In the genomic region with DNA sequence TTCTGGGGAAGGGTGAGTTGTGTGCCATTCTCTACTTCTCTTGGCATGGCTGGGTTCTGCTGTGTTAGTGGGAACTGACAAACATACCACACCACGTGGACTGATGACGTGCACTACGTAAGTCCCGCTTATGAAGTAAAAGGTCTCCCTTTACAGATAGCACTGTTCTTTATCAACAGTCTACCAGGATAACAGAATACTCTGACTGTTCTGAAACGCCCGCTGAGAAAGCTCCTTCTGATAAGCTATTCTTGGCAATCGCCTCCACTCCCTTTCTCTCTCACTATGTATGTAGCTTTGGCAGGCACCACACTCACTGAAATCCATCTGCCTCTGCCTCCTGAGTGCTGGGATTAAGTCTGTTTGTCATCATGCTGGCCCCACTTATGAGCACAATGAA, we compare ENCODE assay signal across 11 mouse cellular contexts. TPM values are rescaled to one million over a fixed set of nuclear protein-coding genes. Genes with fewer than 3 reads are reported as not detected.
DNase-seq lines count a peak whose midpoint lies in the region; ATAC-seq and TF ChIP-seq lines count a peak whose summit lies in the region.
"Had no signal": no experiment of that assay in that cellular context is flagged by ENCODE, and none has a peak within 500 bp of the region (broad histone marks: within the 10 kb centered on the region; RNA-seq: fewer than 3 reads in every experiment).

No protein-coding gene starts in this region.

- H3K4me1 ChIP-seq in embryonic facial prominence, embryonic 14.5 days (ENCODE audit: control insufficient read depth, insufficient read depth, low read length) = no peaks in the 10 kb centered on the region
- H3K4me1 ChIP-seq in embryonic facial prominence, embryonic 10.5 days = no peaks in the 10 kb centered on the region
- peaks cover 17 to 22% of the 10 kb centered on the region in 2 experiments for H3K4me1 ChIP-seq in MEL (ENCODE audit: control insufficient read depth in 1 of 2, insufficient read depth in 2 of 2, low read length in 2 of 2)
- peaks cover 12% of the 10 kb centered on the region for H3K4me1 ChIP-seq in intestine, embryonic 16.5 days (ENCODE audit: control insufficient read depth, insufficient read depth, low read length)
- H3K4me1 ChIP-seq in liver, embryonic 14.5 days (replicated peaks; ENCODE audit: control insufficient read depth in 2 of 2, insufficient read depth in 2 of 2, low read length in 1 of 2) = peaks cover 2 to 12% of the 10 kb centered on the region in 2 experiments; a peak in 3 of 4 replicates

- no peak overlapping the region for H3K4me3 ChIP-seq in embryonic facial prominence, embryonic 14.5 days (ENCODE audit: low read depth, low read length)
- H3K4me3 ChIP-seq in embryonic facial prominence, embryonic 10.5 days = no peak overlapping the region
- H3K4me3 ChIP-seq in MEL (ENCODE audit: control insufficient read depth in 1 of 2, insufficient read depth in 1 of 2, low read depth in 2 of 2, low read length in 2 of 2) = no peak overlapping the region
- H3K4me3 ChIP-seq in intestine, embryonic 16.5 days (ENCODE audit: low read length) = no peak overlapping the region
- no peak overlapping the region for H3K4me3 ChIP-seq in liver, embryonic 14.5 days (ENCODE audit: insufficient read depth in 1 of 2, low read depth in 2 of 2, low read length in 2 of 2)

- TF ChIP-seq CTCF in MEL (IDR thresholded peaks at IDR 0.05 in 2 of 3, conservative IDR thresholded peaks at IDR 0.05 in 1 of 3; ENCODE audit: control insufficient read depth in 1 of 3, insufficient read depth in 1 of 3, low read depth in 2 of 3, low read length in 3 of 3, poor library complexity in 1 of 3, severe bottlenecking in 1 of 3) = no peak
- no peak for TF ChIP-seq CTCF in liver, embryonic 14.5 days (IDR thresholded peaks at IDR 0.05; ENCODE audit: low read depth)

- TF ChIP-seq POLR2A in MEL (IDR thresholded peaks at IDR 0.05; ENCODE audit: control insufficient read depth in 1 of 2, insufficient read depth in 1 of 2, low read depth in 1 of 2, low read length in 2 of 2, poor library complexity in 1 of 2) = no peak

- ATAC-seq in embryonic facial prominence, embryonic 14.5 days (ENCODE audit: low read depth) = no peak
- peak; percentile 42 for ATAC-seq in intestine, embryonic 16.5 days
- peak; percentile 83 for ATAC-seq in liver, embryonic 14.5 days (ENCODE audit: insufficient read depth)

- H3K27me3 ChIP-seq in embryonic facial prominence, embryonic 14.5 days (replicated peaks; ENCODE audit: control insufficient read depth, insufficient read depth, low read length) = no peaks in the 10 kb centered on the region
- no peaks in the 10 kb centered on the region for H3K27me3 ChIP-seq in embryonic facial prominence, embryonic 10.5 days (replicated peaks; ENCODE audit: low read depth, poor library complexity, severe bottlenecking)
- no peaks in the 10 kb centered on the region for H3K27me3 ChIP-seq in MEL (ENCODE audit: control insufficient read depth in 1 of 2, insufficient read depth in 2 of 2, low read length in 2 of 2)
- no peaks in the 10 kb centered on the region for H3K27me3 ChIP-seq in intestine, embryonic 16.5 days (replicated peaks; ENCODE audit: control insufficient read depth, insufficient read depth, low read length)
- H3K27me3 ChIP-seq in liver, embryonic 14.5 days (ENCODE audit: control insufficient read depth, insufficient read depth, low read length) = no peaks in the 10 kb centered on the region

- H3K4me2 ChIP-seq in embryonic facial prominence, embryonic 14.5 days (ENCODE audit: low read depth, low read length) = no peak overlapping the region
- H3K4me2 ChIP-seq in intestine, embryonic 16.5 days (ENCODE audit: low read depth, low read length) = no peak overlapping the region
- no peak overlapping the region for H3K4me2 ChIP-seq in liver, embryonic 14.5 days (ENCODE audit: low read depth)

- no peak overlapping the region for H3K9ac ChIP-seq in embryonic facial prominence, embryonic 14.5 days (ENCODE audit: low read depth, low read length)
- no peak overlapping the region for H3K9ac ChIP-seq in MEL (ENCODE audit: control insufficient read depth, low read depth, low read length, poor library complexity, severe bottlenecking)
- H3K9ac ChIP-seq in intestine, embryonic 16.5 days (ENCODE audit: low read depth, low read length) = no peak overlapping the region
- H3K9ac ChIP-seq in liver, embryonic 14.5 days (replicated peaks) = no peak overlapping the region

- TF ChIP-seq RAD21 in MEL (IDR thresholded peaks at IDR 0.05; ENCODE audit: low read depth, low read length) = no peak

- no peaks in the 10 kb centered on the region for H3K9me3 ChIP-seq in embryonic facial prominence, embryonic 14.5 days (ENCODE audit: control insufficient read depth, low read length)
- no peaks in the 10 kb centered on the region for H3K9me3 ChIP-seq in embryonic facial prominence, embryonic 10.5 days
- no peaks in the 10 kb centered on the region for H3K9me3 ChIP-seq in MEL (replicated peaks; ENCODE audit: insufficient read depth, low read length)
- no peaks in the 10 kb centered on the region for H3K9me3 ChIP-seq in intestine, embryonic 16.5 days (ENCODE audit: control insufficient read depth, low read length)
- H3K9me3 ChIP-seq in liver, embryonic 14.5 days (ENCODE audit: control insufficient read depth, low read length) = no peaks in the 10 kb centered on the region

- H3K36me3 ChIP-seq in embryonic facial prominence, embryonic 14.5 days (ENCODE audit: control insufficient read depth, insufficient read depth, low read length) = peaks cover 85% of the 10 kb centered on the region
- H3K36me3 ChIP-seq in embryonic facial prominence, embryonic 10.5 days (replicated peaks) = peaks cover 99% of the 10 kb centered on the region
- H3K36me3 ChIP-seq in MEL (ENCODE audit: control insufficient read depth in 1 of 2, insufficient read depth in 2 of 2, low read length in 2 of 2) = peaks cover 25% of the 10 kb centered on the region in 2 experiments
- peaks cover 20% of the 10 kb centered on the region for H3K36me3 ChIP-seq in intestine, embryonic 16.5 days (ENCODE audit: control insufficient read depth, insufficient read depth, low read length)
- H3K36me3 ChIP-seq in liver, embryonic 14.5 days (replicated peaks; ENCODE audit: control insufficient read depth, insufficient read depth, low read depth) = peaks cover 82% of the 10 kb centered on the region

- TF ChIP-seq EP300 in MEL (IDR thresholded peaks at IDR 0.05; ENCODE audit: low read depth in 1 of 2, low read length in 2 of 2) = peak; percentile 89 to 90
- TF ChIP-seq EP300 in liver, embryonic 14.5 days (IDR thresholded peaks at IDR 0.05; ENCODE audit: low read depth) = peak; percentile 77

- no peaks in the 10 kb centered on the region for H3K79me2 ChIP-seq in MEL (ENCODE audit: control insufficient read depth, insufficient read depth, low read length, poor library complexity)

- DNase-seq in embryonic facial prominence, embryonic 14.5 days (ENCODE audit: low spot score) = peak; percentile 51
- no peak for DNase-seq in embryonic facial prominence, embryonic 10.5 days (ENCODE audit: low spot score)
- DNase-seq in MEL (ENCODE audit: low read depth, low spot score) = peak; percentile 83
- DNase-seq in liver, embryonic 14.5 days (ENCODE audit: low read depth in 3 of 3, low spot score in 3 of 3) = peak; percentile 25 to 45 (median 41)
- DNase-seq in spleen, postnatal 36 days (ENCODE audit: low spot score in 2 of 2) = no peak
- no peak for DNase-seq in lung, postnatal 14 days
- no peak for DNase-seq in adrenal gland, postnatal 14 days
- DNase-seq: B cell, adult 2 months; thymus, postnatal 4 days had no signal

- 85% methylated on average over 7 of the region's 7 CpGs for WGBS in embryonic facial prominence, embryonic 14.5 days
- 92% methylated on average over 7 of the region's 7 CpGs for WGBS in embryonic facial prominence, embryonic 10.5 days
- WGBS in intestine, embryonic 16.5 days = 53% methylated on average over 7 of the region's 7 CpGs
- WGBS in liver, embryonic 14.5 days (ENCODE audit: insufficient replicate concordance) = 19% methylated on average over 7 of the region's 7 CpGs

- no peak overlapping the region for H3K27ac ChIP-seq in embryonic facial prominence, embryonic 14.5 days (replicated peaks; ENCODE audit: low read depth, low read length)
- H3K27ac ChIP-seq in embryonic facial prominence, embryonic 10.5 days (replicated peaks) = no peak overlapping the region
- peak overlapping the region; percentile 61 for H3K27ac ChIP-seq in MEL (ENCODE audit: control insufficient read depth, low read depth, low read length)
- no peak overlapping the region for H3K27ac ChIP-seq in intestine, embryonic 16.5 days (ENCODE audit: low read length)
- no peak overlapping the region for H3K27ac ChIP-seq in liver, embryonic 14.5 days
- H3K27ac ChIP-seq: kidney, postnatal 0 days had no signal

TF ChIP-seq in MEL, 35 proteins besides CTCF, POLR2A, EP300 and RAD21 (continues in another document):
- TF ChIP-seq MAFK (IDR thresholded peaks at IDR 0.05; ENCODE audit: borderline replicate concordance, low read depth, low read length) (peak; percentile 67; the same call in 1 of the 2 replicates), USF2 (IDR thresholded peaks at IDR 0.05; ENCODE audit: borderline replicate concordance in 1 of 2, insufficient read depth in 1 of 2, low read depth in 1 of 2, low read length in 2 of 2) (peak in 1 of 2 experiments; percentile 59; a peak in 1 of 4 replicates), MEF2A (IDR thresholded peaks at IDR 0.05; ENCODE audit: extremely low read depth, insufficient replicate concordance, low read depth, low read length, poor library complexity, severe bottlenecking) (peak; percentile 88), MAX (IDR thresholded peaks at IDR 0.05; ENCODE audit: low read length) (peak; percentile 87), GATA1 (IDR thresholded peaks at IDR 0.05; ENCODE audit: low read depth, low read length) (peak; percentile 95), ETS1 (IDR thresholded peaks at IDR 0.05; ENCODE audit: low read depth, low read length) (peak; percentile 98), USF1 (IDR thresholded peaks at IDR 0.05; ENCODE audit: low read depth, low read length) (peak; percentile 91), TBP (IDR thresholded peaks at IDR 0.05; ENCODE audit: low read depth, low read length) (0 out of 2 replicates have a peak, but pooled peaks have one; percentile 21), CHD1 (IDR thresholded peaks at IDR 0.05; ENCODE audit: low read depth, low read length) (no peak)

RNA-seq across cellular contexts. Expression of a gene that starts 51.8 kb away (rescaled TPM):
- polyA plus RNA-seq in embryonic facial prominence, embryonic 14.5 days (2014; fragmentation: Nextera tagmentation; extraction: Ambion mirVana) = 0.36 and 0.67 TPM in 2 replicates
- 0.24 and 0.31 TPM in 2 replicates for polyA plus RNA-seq in embryonic facial prominence, embryonic 10.5 days (2016; fragmentation: Nextera tagmentation; extraction: Ambion mirVana)
- total RNA-seq in MEL (2012; rRNA removed) = not detected in 2 replicates
- polyA plus RNA-seq in MEL (2012; ENCODE audit: insufficient read depth in 1 of 2, insufficient read length in 2 of 2, low read depth in 1 of 2, low replicate concordance in 2 of 2, missing spikeins in 1 of 2) = not detected
- 0.72 and 1.0 TPM in 2 replicates for polyA plus RNA-seq in intestine, embryonic 16.5 days (2015; fragmentation: Nextera tagmentation; extraction: Ambion mirVana)
- polyA plus RNA-seq in liver, embryonic 14.5 days (2012; rRNA removed) = 0.04 and 0.06 TPM in 2 replicates
- polyA plus RNA-seq in liver, embryonic 14.5 days (2014; fragmentation: Nextera tagmentation; extraction: Ambion mirVana) = not detected in 2 replicates
- 0.56 and 6.7 TPM in 2 replicates for total RNA-seq in adrenal gland, postnatal 14 days (2021)

Comparison
In these comparisons a context has a peak if more than half of its experiments do, and no peak if none do; other contexts are left out.
1. DNase-seq: peak in embryonic facial prominence, embryonic 14.5 days (single experiment), MEL (single experiment) and liver, embryonic 14.5 days (3 of 3); none in embryonic facial prominence, embryonic 10.5 days (single experiment), spleen, postnatal 36 days (0 of 2), lung, postnatal 14 days (single experiment) and adrenal gland, postnatal 14 days (single experiment).